Mouse (Mus musculus): ENCODE data around the gene Dnajb3. TPM values are rescaled to one million over a fixed set of nuclear protein-coding genes. Genes with fewer than 3 reads are reported as not detected.
"Not testable (repeated sequence)": the region's sequence is repeated elsewhere in the genome, so short reads cannot be mapped to it uniquely, and the experiment has no call there.

The Dnajb3 gene
- total RNA-seq, 2 experiments from 2014 or later = 8.7 to 49.0 TPM

DNA sequence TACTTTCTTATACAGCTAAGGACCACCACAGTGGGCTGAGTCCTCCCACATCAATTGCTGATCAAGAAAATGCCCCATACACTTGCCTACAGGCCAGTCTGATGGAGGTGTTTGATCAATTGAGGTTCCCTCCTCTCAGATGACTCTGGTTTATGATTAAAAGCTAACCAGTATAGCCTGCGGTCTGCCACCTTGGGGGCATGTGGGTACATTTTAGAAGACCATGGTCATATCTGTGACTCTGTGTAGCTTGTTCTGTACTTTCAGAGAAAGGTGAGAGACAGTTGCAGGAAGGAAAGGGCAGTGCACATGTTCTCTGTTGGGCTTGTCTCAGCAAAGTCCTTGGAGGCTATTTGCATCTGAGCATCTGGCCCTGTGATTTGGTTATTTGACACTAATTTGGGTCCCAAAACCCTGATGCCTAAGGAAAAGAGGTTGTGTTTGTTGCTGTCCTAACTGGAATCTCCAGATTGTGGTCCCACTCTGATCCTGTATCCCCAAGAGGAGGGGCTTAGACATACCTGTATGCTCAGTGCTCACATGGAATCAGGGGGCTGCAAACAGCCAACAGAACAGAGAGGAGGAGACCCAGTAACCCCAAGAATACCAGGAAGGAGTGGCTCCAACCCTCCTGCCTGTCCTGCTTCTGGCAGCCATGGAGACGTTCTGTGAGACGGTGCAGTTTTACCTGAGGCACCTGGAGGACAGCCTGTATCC lies 27.2 kb upstream of the Dnajb3 start:
- no peak for ATAC-seq (replicated peaks; ENCODE audit: low FRiP score, poor library complexity, severe bottlenecking)

DNA sequence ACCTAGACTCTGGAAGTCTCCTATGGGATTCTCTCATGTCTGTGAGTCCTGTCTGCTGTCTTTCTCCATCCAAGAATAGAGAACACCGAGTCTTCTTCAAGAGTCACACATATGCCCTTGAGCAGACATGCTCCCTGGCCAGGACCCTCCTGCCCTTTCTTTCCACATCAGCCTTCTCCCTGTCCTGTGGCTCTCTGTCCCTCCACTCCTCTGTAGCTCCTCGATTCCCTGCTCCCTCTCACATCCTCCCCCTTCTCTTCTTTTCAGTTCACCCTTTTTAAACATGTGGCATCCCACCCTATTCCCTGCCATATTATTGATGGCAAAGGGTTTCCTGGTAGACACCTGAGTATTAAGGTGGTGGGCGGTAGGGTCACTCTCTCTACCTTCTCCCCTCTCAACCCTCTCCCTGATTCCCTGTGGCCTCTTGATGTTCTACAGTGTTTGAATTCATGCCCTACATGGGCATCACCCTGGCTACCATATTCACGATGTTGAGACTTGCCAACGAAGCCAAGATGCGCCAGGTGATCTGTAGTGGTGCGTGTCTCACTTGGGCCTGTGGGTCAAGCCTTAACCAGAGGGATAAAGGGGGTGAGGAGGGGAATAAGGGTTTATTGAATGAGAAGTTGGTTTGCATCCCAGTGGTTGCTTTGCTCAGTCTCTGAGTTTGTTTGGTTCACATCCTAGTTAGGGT lies 26.4 kb upstream of the Dnajb3 start:
- no peak for ATAC-seq (replicated peaks; ENCODE audit: low FRiP score, poor library complexity, severe bottlenecking)

DNA sequence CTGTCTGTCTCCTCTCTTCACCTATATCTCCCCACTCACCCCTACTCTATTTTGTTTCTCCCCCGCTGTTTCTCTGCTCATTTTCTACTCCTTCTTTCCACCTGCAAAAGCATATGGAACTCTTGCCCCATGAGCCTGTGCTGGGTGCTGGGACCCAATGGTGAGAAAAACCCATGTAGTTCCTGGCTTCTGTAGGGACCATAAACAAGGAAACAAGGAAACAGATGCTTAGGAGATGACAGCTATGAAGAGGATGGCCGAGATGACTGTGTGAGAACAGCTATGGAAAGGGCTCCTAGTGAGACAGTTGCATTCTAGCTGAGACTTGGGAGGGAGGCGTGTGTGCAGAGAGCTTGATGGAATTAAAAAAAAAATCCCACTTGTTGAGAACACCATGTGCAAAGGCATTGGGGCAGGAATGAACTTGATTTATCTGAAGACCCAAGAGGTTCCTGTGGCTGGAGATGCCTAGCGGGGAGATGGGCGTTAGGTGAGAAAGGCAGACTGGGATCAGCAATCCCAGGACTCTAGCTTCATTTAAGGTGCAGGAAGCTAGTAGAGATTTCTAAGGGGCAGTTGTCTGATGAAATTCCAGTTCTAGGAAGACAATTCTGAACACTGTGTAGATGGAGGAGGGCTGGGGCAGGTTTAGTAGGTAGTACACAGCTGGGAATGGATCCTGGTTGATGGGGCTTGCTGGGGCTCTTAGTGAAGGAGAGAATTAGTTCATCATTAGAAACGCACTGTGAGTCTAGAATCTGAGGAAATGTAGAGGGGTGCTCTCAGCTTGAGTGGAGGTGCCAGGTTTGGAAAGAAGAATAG lies 25.6 kb upstream of the Dnajb3 start:
- no peak for ATAC-seq (replicated peaks; ENCODE audit: low FRiP score, poor library complexity, severe bottlenecking)

DNA sequence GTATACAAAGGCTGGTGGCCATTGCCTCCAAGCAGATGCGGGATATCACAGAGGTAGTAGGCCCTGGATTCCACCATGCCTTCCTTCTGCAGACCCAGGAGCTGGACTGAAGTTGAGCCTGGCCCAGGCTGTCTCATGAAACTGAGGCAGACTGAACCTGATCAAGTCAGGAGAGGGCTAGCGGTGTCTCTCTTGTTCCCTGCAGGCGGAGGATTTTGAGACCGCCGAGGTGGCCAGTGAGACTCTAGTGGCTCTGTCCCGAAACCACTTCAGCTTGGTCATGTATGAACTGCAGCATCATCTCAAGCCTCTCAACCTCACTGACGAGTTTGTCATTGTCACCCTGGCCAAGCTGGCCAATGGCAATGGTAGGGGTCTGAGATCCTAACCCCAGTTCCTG lies 24.8 kb upstream of the Dnajb3 start:
- no peak for ATAC-seq (replicated peaks; ENCODE audit: low FRiP score, poor library complexity, severe bottlenecking)

DNA sequence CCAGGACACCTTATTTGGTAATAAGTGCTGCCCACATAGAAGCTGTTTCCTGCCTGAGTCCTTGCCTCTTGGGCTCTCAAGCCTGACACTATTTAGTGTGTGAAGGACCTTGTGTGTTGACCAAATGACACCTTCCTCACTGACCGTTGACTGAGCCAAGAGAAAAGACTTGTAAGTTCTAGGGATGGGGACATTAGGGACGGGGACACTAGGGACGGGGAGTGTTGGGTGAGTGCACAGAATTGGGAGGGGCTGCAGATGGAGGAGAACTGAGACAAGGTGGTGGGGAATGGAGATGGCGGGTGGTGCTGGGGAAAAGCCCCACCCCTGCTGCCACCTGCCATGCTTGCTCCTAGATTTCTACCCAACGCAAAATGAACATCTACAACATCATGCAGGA lies 24.4 kb upstream of the Dnajb3 start:
- no peak for ATAC-seq (replicated peaks; ENCODE audit: low FRiP score, poor library complexity, severe bottlenecking)

DNA sequence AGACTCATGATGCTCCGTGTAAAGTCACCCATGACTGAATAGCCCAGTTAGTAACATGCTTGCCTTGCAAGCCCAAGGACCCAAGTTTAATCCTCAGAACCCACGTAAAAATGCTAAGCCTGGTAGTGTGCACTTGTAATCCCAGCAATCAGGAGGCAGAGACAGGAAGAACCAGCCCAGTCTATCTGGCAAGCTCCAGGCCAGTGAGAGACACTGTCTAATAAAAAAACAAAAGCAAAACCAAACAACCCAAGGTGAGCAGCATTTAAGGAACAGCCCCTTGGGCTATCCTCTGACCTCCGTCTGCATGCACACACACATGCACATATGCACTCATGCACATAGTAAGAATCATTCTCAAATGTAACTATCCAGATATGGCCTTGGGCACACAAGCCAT lies 24.0 kb upstream of the Dnajb3 start:
- no peak for ATAC-seq (replicated peaks; ENCODE audit: low FRiP score, poor library complexity, severe bottlenecking)

DNA sequence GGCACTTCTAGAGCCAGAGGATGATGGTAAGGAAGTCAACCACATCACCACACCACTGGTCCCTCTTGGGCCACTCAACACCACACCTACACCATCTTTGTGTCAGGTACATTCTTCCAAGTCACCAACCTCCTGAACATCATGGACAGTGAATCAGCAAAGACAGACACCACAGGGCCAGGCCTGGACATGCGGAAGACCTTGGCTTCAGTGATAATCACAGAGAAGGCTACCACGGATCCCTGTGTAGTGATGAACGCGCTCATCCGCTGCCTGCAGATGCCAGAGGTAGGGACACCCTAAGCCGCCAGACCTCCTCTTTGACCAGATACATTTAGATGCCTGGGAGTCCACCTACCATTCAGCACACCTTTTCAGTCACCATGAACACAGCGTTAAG lies 22.5 kb upstream of the Dnajb3 start:
- no peak for ATAC-seq (replicated peaks; ENCODE audit: low FRiP score, poor library complexity, severe bottlenecking)

DNA sequence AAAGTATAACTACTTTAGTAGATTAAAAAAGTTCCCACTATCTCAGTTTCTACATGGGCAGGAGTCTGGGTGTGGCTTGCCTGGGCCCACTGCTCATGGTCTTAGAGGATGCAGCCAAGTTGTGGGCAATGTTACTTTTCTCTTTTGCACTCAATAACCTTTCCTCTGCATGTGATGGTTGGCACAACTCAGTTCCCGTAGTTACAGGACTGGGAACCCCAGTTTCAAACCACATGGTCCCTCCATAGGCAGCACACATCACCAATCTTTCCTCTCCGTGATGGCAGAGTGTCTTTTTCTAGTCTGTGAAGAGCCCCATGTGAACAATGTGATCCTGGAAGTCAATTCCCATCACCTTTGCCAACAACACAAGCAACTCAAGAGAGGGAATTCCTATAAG lies 21.9 kb upstream of the Dnajb3 start:
- 0 out of 2 replicates have a peak, but pooled peaks have one; percentile 18 for ATAC-seq (replicated peaks; ENCODE audit: low FRiP score, poor library complexity, severe bottlenecking)

DNA sequence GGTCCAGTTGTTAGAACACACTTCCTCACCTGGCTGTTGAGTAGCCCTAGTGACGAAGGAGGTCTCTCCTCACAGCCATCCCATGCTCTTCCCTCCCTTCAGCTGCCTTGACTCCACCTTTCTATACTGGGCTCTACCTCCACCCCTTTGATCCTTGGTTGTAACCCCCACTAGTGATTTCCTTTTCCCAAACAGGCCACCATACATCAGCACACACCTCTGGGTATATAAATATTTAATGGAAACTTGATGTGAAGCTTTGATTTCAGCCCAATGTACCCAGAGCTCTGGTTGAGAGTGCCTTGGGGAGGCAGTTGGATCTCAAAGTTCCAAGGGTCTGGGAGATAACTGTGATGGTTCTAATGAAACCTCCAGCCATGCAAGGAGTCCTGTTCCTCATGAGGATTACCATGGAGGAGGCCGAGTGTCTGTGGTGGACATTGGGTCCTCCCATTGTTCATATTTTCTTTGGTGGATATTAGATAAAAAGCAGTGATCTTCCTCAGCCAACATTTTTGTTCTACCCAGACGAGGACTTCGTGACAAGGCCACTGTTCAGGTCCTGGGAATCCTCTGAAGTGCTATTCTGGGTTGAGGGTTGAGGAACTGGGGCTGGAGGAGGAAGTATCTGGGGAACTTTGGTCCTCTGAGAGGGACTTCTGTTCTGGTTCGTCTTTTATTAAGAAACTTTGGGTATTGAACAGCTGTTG lies 21.2 kb upstream of the Dnajb3 start, which contains the start of gene Mroh2a:
TSS of gene Mroh2a (plus strand) at position 317 of the 710 bp plus-strand sequence.
- ATAC-seq (replicated peaks; ENCODE audit: low FRiP score, poor library complexity, severe bottlenecking) = no peak

DNA sequence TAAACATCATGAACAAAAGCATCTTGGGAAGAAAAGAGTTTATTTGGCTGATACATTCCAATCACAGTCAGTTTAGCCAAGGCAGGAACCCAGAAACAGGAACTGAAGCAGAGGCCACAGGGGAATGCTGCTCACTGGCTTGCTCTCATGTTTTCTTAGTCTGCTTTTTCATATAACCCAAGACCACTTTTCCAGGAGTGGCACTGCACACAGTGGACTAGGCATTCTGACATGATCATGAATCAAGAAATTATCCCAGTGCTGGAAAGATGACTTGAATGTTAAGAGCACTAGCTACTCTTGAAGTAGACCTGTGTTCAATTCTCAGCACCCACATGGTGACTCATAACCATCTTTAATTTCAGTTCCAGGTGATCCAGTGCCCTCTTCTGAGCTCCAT lies 20.2 kb upstream of the Dnajb3 start:
- no peak for ATAC-seq (replicated peaks; ENCODE audit: low FRiP score, poor library complexity, severe bottlenecking)

DNA sequence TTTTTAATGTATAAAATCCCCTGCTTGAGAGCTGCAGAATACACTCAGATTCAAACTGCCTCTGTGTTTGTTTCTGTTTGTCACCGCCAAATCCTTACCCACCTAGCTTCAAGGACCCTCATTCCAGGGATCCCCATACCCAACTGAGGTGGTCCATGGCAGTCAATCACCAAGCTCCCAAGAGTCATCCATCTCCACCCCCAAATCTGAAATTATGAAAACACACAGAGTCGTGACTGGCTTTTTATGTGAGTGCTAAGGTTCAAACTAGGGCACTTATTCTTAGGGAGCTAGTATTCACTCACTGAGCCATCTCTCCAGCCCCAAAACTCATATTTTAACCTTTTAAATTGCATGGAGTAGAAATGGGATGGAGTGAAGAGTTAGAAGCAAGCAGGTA lies 19.7 kb upstream of the Dnajb3 start:
- ATAC-seq (replicated peaks; ENCODE audit: low FRiP score, poor library complexity, severe bottlenecking) = not testable (repeated sequence)

DNA sequence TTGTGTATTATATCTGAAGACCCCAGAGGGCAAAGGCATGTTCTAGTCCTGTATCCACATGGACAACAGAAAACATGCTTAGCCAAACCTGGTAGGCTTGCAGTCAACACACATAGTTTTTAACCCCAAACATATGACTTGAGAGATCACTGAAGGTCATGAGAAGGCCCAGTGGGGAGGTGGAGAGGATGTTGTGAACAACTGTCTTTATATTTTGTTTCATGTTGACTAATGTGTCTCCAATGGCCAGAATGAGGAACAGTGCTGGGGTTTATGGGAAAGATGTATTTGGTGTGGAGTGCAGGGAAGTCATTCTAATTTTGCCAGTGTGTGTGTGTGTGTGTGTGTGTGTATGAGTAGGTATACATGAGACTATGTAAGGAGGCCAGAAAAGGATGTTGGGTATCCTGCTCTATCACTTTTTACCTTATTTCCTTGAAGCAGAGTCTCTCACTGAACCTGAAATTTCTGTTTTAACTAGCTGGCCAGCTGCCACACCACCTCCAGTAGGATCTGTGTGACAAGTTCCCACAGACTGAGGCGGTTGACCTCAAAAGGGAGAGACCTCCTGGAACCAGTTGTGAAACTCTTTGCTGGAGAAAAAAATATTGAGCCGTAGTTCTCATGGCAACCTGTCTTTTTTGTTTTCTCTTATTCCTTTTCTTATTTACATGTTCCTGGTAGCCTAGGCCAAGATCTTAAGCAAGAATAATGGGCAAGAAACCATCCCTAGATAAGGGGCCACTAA lies 18.6 kb upstream of the Dnajb3 start:
- ATAC-seq (replicated peaks; ENCODE audit: low FRiP score, poor library complexity, severe bottlenecking) = no peak

DNA sequence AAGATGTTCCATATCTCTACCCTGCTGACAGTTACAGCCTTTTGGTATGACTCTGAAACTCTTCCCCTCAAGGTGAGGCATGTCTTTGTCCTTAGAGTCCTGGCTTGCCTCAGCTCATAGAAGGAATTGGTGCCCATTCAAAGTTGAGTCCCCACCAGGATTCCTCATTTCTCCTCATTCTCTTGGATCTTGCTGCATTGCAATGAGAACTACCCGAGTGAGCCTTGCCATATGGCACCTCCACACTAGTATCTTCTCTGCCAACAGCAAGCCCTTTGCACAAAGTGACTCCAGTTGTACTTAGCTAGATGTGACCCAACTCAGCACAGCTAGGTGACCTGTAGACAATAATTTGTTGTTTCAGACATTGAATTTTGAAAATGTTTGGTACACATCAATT lies 18.0 kb upstream of the Dnajb3 start:
- ATAC-seq (replicated peaks; ENCODE audit: low FRiP score, poor library complexity, severe bottlenecking) = no peak

DNA sequence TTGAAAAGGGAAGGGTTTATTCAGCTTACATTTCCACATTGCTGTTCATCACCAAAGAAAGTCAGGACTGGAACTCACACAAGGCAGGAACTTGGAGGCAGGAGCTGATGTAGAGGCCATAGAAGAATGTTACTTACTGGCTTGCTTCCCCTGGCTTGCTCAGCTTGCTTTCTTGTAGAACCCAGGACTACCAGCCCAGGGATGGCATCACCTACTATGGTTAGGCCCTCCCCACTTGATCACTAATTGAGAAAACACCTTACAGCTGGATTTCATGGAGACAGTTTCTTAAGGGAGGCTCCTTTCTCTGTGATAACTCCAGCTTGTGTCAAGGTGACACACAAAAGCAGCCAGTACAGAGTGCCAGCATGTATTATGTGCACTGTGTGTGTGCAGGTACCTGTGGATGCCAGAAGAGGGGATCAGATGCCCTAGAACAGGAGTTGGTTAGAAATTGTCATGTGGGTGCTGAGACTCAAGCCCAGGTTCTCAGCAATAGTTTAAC lies 17.5 kb upstream of the Dnajb3 start:
- ATAC-seq (replicated peaks; ENCODE audit: low FRiP score, poor library complexity, severe bottlenecking) = not testable (repeated sequence)

DNA sequence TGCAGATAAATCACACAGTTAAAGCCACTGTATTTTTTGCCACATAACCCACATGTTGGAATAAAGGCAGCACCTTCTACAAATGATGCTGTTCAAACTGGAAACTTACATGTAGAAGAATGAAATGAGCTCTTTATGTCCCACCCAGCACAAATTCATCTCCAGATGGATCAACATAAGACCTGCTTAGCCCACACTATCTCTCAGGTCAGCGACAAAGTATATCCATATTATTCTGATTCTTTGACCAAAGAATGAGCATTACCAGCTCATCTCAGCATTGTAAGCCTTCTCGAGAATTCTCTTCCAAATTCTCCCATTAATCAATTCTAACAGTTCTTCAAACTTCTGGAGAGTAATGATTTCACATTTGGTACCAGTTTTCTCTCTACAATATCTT lies 16.6 kb upstream of the Dnajb3 start:
- no peak for ATAC-seq (replicated peaks; ENCODE audit: low FRiP score, poor library complexity, severe bottlenecking)

DNA sequence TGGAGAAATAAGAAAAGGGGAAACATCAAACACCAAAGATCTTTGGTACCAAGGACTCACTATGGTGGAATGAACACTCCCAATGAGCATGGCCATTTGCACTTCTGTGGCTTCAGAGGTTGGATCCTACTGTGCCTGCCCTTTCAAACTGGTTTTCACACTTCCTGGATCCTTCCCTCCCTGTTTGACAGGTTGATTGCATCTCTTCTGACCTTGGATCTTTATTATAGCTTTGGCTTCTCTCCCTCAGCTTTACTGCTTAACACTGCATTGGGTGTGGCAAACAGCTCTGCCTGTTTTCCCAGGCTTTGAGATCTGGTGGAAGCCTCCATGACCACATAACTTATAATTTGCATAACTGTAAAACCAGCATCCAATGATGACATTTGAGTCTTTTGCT lies 14.8 kb upstream of the Dnajb3 start:
- ATAC-seq (replicated peaks; ENCODE audit: low FRiP score, poor library complexity, severe bottlenecking) = no peak

DNA sequence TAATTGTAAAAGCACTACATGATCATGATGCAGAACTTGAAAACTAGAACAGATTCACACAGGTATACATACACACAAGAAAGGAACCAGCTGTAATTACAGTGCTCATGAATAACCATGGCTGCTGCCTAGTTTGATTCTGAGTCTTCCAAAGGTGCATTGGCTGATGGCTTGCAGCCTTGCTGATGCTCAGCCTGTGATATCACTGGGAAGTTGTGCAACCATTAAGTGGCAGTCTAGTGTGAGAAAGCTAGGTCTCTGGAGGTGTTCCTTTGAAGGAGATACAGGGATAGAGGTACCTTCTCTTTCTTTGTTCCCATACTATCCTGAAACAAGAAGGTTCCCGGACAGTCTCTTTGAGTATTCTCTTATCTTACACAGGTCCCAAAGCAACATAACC lies 13.5 kb upstream of the Dnajb3 start:
- ATAC-seq (replicated peaks; ENCODE audit: low FRiP score, poor library complexity, severe bottlenecking) = no peak

DNA sequence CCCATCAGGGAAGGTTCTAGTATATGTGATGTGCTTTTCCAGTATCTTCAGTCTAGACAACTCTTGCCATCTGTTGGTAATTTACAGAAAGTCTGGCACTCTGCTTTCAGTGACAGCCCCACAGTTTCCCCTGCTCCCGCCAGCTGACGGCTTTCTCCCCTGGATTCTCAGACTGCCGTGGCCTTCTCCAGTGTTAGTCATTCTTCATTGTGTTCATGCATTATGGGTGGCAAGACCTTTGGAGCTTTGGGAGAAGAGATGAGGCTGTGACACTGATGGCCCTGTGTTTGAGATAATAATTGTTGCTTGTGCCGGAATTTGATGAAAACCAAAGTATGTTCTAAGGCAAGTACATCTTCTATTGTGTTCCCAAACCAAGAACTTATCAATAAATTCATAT lies 13.0 kb upstream of the Dnajb3 start:
- no peak for ATAC-seq (replicated peaks; ENCODE audit: low FRiP score, poor library complexity, severe bottlenecking)

DNA sequence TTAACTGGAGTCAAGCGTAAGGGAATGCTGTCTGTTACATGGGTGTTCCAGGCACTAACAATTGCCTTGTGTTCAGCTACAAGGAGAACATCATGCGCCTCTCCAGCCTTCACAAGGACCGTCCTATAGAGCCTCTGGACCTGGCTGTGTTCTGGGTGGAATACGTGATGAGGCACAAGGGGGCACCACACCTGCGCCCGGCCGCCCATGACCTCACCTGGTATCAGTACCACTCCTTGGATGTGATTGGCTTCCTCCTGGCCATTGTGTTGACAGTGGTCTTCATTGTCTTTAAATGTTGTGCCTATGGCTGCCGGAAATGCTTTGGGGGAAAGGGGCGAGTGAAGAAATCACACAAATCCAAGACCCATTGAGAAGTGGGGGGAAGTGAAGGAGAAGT lies 12.5 kb upstream of the Dnajb3 start:
- no peak for ATAC-seq (replicated peaks; ENCODE audit: low FRiP score, poor library complexity, severe bottlenecking)
